Mouse (Mus musculus) embryonic facial prominence, embryonic 14.5 days (tissue): Measurements from ENCODE around the gene Parvg. TPM values are rescaled to one million over a fixed set of nuclear protein-coding genes. Genes with fewer than 3 reads are reported as not detected.

Experiments
- ATAC-seq: fragments of 200-750 bp; cut with Nextera tagmentation; 2 replicates; pipeline ENCODE4 v1.8.0; 2017; ENCODE audit warnings: low read depth, moderate number of reproducible peaks, moderate TSS enrichment
- DNase-seq: peaks from one replicate; pipeline ENCODE4 v3.0.0-alpha.2; 2015; ENCODE audit warnings: low spot score
- H3K27ac ChIP-seq: fragments of 300-500 bp; sonication (generic); replicated peaks from 2 replicates; pipeline ENCODE4 v1.5.1; 2014; ENCODE audit warnings: low read depth, mild to moderate bottlenecking, low read length, moderate library complexity
- H3K27me3 ChIP-seq: fragments of 300-500 bp; sonication (generic); replicated peaks from 2 replicates; pipeline ENCODE4 v1.6.1; 2014; ENCODE audit warnings: low read length; ENCODE audit not compliant: control insufficient read depth, insufficient read depth
- H3K36me3 ChIP-seq: fragments of 300-500 bp; sonication (generic); 2 replicates; pipeline ENCODE4 v1.6.1; 2014; ENCODE audit warnings: low read length, mixed read lengths; ENCODE audit not compliant: control insufficient read depth, insufficient read depth
- H3K4me1 ChIP-seq: fragments of 300-500 bp; sonication (generic); 2 replicates; pipeline ENCODE4 v1.6.1; 2014; ENCODE audit warnings: antibody characterized with exemption, low read length; ENCODE audit not compliant: control insufficient read depth, insufficient read depth
- H3K4me2 ChIP-seq: fragments of 300-500 bp; sonication (generic); 2 replicates; pipeline ENCODE4 v1.6.1; 2014; ENCODE audit warnings: low read depth, mild to moderate bottlenecking, low read length, moderate library complexity, mixed read lengths
- H3K4me3 ChIP-seq: fragments of 300-500 bp; sonication (generic); 2 replicates; pipeline ENCODE4 v1.5.1; 2014; ENCODE audit warnings: low read depth, mild to moderate bottlenecking, low read length
- H3K9ac ChIP-seq: fragments of 300-500 bp; sonication (generic); 2 replicates; pipeline ENCODE4 v1.6.1; 2014; ENCODE audit warnings: low read depth, mild to moderate bottlenecking, low read length, moderate library complexity, mixed read lengths
- H3K9me3 ChIP-seq: fragments of 300-500 bp; sonication (generic); 2 replicates; pipeline ENCODE4 v1.6.1; 2016; ENCODE audit warnings: low read length; ENCODE audit not compliant: control insufficient read depth
- WGBS: fragments of 180-500 bp; shearing (Covaris S2); extraction: QIAGEN DNeasy Blood & Tissue Kit; methylation state at CpG from one replicate; pipeline ENCODE4 v1.1.7; 2014; 5-methylcytosine and 5-hydroxymethylcytosine counted together
- polyA plus RNA-seq: library from polyadenylated mRNA; unstranded; fragments of >200 nt; fragmentation: Nextera tagmentation; extraction: Ambion mirVana; gene quantifications from 2 replicates; pipeline ENCODE4 v1.2.1, GENCODE M21; 2014

Gene Parvg
- polyA plus RNA-seq, 1 experiment from 2014 or later, result 2.4 TPM

DNA sequence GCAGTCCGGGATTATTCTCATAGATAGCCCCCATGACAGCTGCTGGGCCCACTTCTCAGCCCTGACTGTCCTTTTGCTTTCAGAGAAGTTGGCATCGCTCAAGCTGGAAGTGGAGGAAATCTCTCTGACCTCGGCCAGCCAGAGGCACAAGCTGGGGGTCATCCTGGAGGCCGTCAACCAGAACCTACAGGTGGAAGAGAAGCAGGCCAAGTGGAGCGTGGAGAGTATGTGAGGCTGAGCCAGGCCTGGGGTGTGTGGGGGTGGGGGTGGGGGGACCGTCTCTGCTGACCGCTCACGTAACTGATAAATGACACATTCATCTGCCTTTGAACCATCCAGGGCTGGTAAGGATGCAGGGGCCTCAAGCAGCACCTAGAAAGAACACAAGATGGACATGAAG, 6.1 kb downstream of the Parvg start:
- Histone ChIP-seq H3K4me2 (no peak overlapping the region), H3K36me3 (no peaks in the 10 kb centered on the region), H3K9me3 (no peaks in the 10 kb centered on the region), H3K4me3 (no peak overlapping the region), H3K27me3 (no peaks in the 10 kb centered on the region), H3K9ac (no peak overlapping the region), H3K4me1 (peaks cover 4% of the 10 kb centered on the region; the same call in 1 of the 2 replicates), H3K27ac (no peak overlapping the region)
- WGBS, result 84% methylated on average over 8 of the region's 8 CpGs
- DNase-seq (no peak), ATAC-seq (no peak)

DNA sequence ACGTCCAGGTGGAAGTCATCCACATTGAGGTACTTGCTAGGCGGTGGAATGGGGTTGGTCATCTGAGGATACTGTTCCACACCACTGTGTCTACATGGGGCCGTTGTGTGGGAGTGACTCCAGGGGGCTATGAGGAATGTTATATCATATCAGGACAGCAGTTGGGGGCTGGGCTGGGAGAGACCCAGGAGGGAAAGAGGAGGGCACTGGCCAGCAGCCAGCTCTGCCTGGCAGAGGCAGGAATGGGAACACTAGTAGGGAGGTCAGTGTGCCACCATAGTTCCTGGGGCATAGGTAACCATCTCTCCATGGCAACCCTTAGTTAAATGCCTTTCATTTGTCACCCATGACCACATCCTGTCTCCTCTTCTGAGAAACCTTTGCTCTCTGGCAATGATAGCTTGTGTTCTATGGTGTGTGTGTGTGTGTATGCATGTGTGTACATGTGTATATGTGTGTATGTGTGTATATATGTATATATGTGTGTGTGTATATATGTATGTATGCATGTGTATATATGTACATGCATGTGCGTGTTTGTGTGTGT, 7.3 kb downstream of the Parvg start:
- H3K9me3 ChIP-seq, result no peaks in the 10 kb centered on the region
- no peaks in the 10 kb centered on the region for H3K4me1 ChIP-seq
- no peaks in the 10 kb centered on the region for H3K27me3 ChIP-seq
- no peak overlapping the region for H3K27ac ChIP-seq
- no peaks in the 10 kb centered on the region for H3K36me3 ChIP-seq
- ATAC-seq, result no peak
- no peak for DNase-seq
- WGBS, result 80% methylated on average over 4 of the region's 4 CpGs
- H3K9ac ChIP-seq, result no peak overlapping the region
- H3K4me3 ChIP-seq, result no peak overlapping the region
- H3K4me2 ChIP-seq, result no peak overlapping the region

DNA sequence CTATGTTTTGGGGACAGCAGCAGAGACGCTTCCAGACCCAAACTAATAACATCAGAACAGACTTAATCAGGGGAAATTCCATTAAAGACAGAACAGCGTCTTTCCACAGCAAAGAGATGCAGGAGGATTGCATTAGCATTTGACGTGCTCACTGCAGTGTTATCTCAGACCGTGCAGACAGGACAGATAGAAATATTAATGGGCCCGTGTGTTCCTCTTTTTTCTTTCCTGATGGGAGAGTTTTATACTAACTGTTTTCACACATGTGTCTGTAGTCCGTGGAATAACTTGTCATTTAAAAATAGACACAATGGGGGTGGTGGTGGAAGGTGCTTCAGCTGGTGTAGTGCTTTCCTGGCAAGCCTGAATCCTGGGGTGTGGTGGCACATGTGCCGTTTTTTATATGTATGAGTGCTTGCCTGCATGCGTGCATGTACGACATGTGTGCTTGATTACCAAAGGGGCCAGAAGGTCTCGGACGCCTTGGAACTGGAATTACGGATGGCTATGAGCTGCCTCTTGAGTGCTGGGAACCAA, 12.5 kb downstream of the Parvg start:
- H3K36me3 ChIP-seq, result no peaks in the 10 kb centered on the region
- no peak overlapping the region for H3K4me2 ChIP-seq
- no peaks in the 10 kb centered on the region for H3K9me3 ChIP-seq
- no peaks in the 10 kb centered on the region for H3K4me1 ChIP-seq
- ATAC-seq (no peak), DNase-seq (no peak)
- no peak overlapping the region for H3K27ac ChIP-seq
- H3K4me3 ChIP-seq, result no peak overlapping the region
- 44% methylated on average over 12 of the region's 12 CpGs for WGBS
- H3K9ac ChIP-seq, result no peak overlapping the region
- no peaks in the 10 kb centered on the region for H3K27me3 ChIP-seq

DNA sequence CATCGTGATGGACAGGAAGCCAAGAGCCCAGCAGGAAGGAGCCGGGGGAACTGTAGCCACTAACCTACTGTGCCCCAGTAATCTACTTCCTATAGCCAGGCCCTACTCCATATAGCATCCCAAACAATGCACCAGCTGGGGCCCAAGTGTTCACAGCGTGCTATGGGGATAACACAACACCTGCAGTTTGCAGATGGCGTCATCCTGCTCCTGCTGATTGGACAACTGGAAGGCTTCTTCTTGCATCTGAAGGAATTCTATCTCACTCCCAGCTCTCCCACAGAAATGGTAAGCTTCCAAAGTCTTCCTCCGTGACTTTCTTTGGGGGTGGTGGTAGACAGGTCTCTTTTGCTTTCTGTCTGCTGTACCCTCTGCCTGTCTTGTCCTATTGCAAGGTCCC, 13.8 kb downstream of the Parvg start:
- Histone ChIP-seq H3K4me2 (no peak overlapping the region), H3K9me3 (no peaks in the 10 kb centered on the region), H3K27ac (no peak overlapping the region), H3K4me3 (no peak overlapping the region), H3K9ac (no peak overlapping the region), H3K36me3 (no peaks in the 10 kb centered on the region), H3K27me3 (no peaks in the 10 kb centered on the region), H3K4me1 (no peaks in the 10 kb centered on the region)
- no peak for ATAC-seq
- no peak for DNase-seq
- WGBS, result 77% methylated on average over 5 of the region's 5 CpGs

DNA sequence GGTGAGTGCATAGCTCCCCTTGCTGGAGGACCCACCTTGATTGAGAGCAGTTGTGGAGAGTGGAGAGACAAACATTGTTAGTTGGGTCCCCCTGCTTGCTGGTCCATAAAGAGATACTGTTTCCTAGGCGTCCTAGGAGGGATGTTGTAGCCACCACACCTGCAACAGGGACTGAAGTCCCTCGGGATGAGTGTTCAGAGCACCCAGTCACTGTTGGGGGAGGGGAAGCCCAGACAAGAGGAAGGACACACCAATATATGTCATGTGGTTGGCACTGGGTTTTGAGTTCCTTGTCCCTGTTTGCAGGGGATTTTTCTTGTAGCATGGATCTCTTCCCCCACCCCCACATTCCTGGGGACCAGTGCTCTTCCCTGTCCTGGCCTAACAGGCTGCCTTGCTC, 17.1 kb downstream of the Parvg start:
- H3K9me3 ChIP-seq, result no peaks in the 10 kb centered on the region
- ATAC-seq, result no peak

DNA sequence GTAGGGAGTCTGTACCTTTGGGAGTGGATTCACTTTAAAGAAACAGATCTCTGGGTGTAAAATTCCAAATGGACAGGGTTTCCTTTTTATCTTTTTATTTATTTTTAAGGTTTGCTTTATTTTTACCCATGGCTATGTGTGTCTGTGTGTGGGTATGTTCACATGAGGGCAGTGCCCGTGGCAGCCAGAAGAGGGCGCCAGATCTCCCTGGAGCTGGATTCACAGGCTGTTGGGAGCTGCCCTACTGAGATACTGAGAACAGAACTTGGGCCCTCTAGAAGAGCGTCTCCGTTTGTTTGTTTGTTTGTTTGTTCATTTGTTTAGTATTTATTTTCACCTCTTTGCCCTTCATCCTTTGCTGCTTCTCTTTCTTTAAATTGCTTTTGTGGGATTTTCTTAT, 24.9 kb downstream of the Parvg start:
- no peak overlapping the region for H3K4me3 ChIP-seq

More for the DNA sequence above, 17.1 kb downstream of the Parvg start:
- Histone ChIP-seq H3K9ac (no peak overlapping the region), H3K4me3 (no peak overlapping the region), H3K36me3 (no peaks in the 10 kb centered on the region), H3K4me1 (peaks cover 9% of the 10 kb centered on the region; the same call in 1 of the 2 replicates), H3K27ac (no peak overlapping the region), H3K4me2 (no peak overlapping the region), H3K27me3 (no peaks in the 10 kb centered on the region)
- WGBS, result 40% methylated on average over 2 of the region's 2 CpGs
- DNase-seq, result no peak

DNA sequence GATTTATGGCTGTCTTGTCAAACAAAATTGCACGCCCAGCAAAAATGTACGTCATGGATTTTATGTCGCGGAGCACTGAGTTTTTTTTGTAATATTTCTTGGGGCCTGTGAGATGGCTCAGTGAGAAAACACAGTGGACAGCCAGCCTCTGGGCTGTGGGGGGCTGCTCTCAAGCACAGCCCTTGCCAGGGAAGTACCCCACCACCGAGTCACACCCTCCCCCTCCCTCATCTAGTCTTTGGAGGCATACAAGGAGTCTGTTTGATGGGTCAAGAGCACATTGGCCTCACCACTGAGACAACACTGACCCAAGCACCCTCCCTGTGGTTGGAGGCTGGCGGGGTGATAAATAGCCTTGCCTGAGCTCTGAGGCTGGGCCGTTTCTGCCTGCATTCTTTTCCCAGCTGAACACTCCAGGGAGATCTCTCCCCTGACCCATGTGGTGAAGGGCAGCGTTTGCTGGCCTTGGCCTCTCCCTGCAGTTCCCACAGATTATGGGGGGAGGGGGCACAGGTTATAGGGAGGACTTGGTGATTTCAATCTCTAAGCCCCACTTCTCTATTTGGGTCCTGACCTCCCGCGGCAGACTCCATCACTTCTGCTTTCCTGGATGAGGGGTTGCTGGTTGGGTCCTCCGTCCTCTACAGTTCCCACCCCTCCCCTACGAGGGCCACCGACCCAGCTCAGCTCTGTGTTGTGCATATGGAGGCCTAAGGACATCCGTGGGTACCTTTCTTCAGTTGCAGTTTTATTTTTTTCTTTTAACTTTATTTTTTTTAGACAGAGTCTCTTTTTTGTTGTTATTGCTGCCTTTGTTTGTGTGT, 26.3 kb downstream of the Parvg start:
- no peaks in the 10 kb centered on the region for H3K9me3 ChIP-seq
- no peaks in the 10 kb centered on the region for H3K36me3 ChIP-seq
- ATAC-seq (no peak), DNase-seq (no peak)
- H3K9ac ChIP-seq, result no peak overlapping the region
- H3K27me3 ChIP-seq, result no peaks in the 10 kb centered on the region
- H3K27ac ChIP-seq, result no peak overlapping the region
- no peak overlapping the region for H3K4me3 ChIP-seq
- WGBS, result 58% methylated on average over 14 of the region's 14 CpGs
- no peak overlapping the region for H3K4me2 ChIP-seq
- H3K4me1 ChIP-seq, result peaks cover 4% of the 10 kb centered on the region

More for the DNA sequence above, 24.9 kb downstream of the Parvg start:
- Histone ChIP-seq H3K4me2 (no peak overlapping the region), H3K27me3 (no peaks in the 10 kb centered on the region), H3K27ac (no peak overlapping the region), H3K36me3 (no peaks in the 10 kb centered on the region), H3K9me3 (no peaks in the 10 kb centered on the region), H3K4me1 (peaks cover 9% of the 10 kb centered on the region), H3K9ac (no peak overlapping the region)
- WGBS, result over 99% methylated on average over 4 of the region's 4 CpGs
- no peak for ATAC-seq
- no peak for DNase-seq

DNA sequence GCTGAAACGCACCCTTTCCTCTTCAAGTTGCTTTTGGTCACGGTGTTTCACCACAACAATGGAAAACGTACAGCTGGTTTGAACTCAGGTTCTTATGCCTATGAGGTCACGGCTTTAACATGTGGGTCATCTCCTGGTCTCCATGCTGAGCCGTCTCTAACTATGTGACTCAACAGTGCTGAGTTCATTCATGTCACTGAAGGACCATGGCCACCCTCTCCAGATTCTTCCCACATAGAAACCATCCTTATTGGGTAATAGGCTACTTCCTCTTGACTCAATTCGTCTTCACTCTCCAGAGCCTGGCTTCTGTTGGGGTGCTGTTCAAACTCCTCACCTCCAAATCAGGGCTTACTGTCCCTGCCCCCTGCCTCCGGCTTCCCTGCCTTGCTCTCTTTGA, 27.5 kb downstream of the Parvg start:
- Histone ChIP-seq H3K4me1 (no peaks in the 10 kb centered on the region; the same call in none of the 2 replicates), H3K4me2 (no peak overlapping the region), H3K36me3 (no peaks in the 10 kb centered on the region), H3K4me3 (no peak overlapping the region), H3K9me3 (no peaks in the 10 kb centered on the region), H3K27me3 (no peaks in the 10 kb centered on the region), H3K27ac (no peak overlapping the region), H3K9ac (no peak overlapping the region)
- 90% methylated on average over 7 of the region's 7 CpGs for WGBS
- ATAC-seq (no peak), DNase-seq (no peak)
